Mouse (Mus musculus) E14TG2a.4 (cell line): ENCODE measurements around the gene Ly75.

Source experiments
- CTCF ChIP-seq: conservative IDR thresholded peaks from 2 replicates; pipeline ENCODE4 v1.5.1; 2014; ENCODE audit warnings: low read length
- NANOG ChIP-seq: IDR thresholded peaks from 2 replicates; pipeline ENCODE4 v1.6.1; 2014; ENCODE audit warnings: borderline replicate concordance, low read length, mixed read lengths
- POU5F1 ChIP-seq: IDR thresholded peaks from 2 replicates; pipeline ENCODE4 v1.6.1; 2014; ENCODE audit warnings: low read length, borderline replicate concordance

DNA sequence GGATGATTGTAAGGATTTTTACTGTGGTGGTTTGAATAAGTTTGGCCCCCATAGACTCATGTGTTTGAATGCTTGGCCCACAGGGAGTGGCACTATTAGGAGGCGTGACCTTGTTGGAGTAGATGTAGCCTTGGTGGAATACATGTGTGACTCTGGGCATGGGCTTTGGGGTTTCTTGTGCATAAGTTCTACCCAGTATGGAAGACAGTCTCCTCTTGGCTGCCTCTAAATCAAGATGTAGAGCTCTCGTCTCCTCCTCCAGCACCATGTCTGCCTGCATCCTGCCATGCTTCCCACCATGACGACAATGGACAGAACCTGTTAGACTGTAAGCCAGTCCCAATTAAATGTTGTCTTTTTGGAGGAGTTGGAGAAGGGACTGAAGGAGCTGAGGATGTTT is 23.3 kb downstream of the Ly75 start:
- TF ChIP-seq CTCF (no peak), NANOG (no peak), POU5F1 (no peak)
